ENCODE assay signal across 18 mouse cellular contexts in the genomic region with DNA sequence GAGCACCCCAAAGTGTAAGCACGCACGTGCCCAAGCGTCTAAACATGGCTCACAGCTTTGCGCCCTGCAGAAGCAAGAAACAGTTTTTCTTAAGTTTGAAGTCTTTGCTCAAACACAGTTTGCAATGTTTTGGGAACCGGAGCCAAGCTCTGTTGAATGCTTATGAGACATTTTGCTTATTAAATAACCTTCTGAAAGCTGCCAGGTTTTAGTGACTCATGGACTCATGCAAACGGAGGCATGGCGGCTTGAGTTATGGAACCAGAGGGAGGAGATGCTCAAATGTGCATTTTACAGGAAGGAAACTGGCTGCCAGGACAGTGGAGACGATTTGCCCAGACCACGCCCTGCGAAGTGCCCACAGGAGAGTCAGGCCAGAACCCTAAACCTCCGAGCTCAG.
A peak's percentile ranks its signal among the peaks of the same experiment; 100 is the strongest.
DNase-seq lines count a peak whose midpoint lies in the region; ATAC-seq and TF ChIP-seq lines count a peak whose summit lies in the region.
"Had no signal": no experiment of that assay in that cellular context is flagged by ENCODE, and none has a peak within 500 bp of the region (broad histone marks: within the 10 kb centered on the region; RNA-seq: fewer than 3 reads in every experiment).

No protein-coding gene starts in this region.

- peak; percentile 9 for DNase-seq in forebrain, postnatal 0 days
- DNase-seq in forebrain, embryonic 14.5 days (ENCODE audit: low spot score): no peak
- DNase-seq in layer of hippocampus, adult 18-20 months (ENCODE audit: low spot score in 2 of 2): peak; percentile 4 to 37
- DNase-seq in layer of hippocampus, postnatal 36 days: no peak
- DNase-seq in urinary bladder, postnatal 14 days (ENCODE audit: low spot score): peak; percentile 42
- DNase-seq in urinary bladder, postnatal 4 days (ENCODE audit: low spot score in 2 of 2): no peak
- peak; percentile 19 for DNase-seq in telencephalon, adult 2 months (ENCODE audit: low read depth, low spot score)
- no peak for DNase-seq in T-cell, adult 2 months (ENCODE audit: low spot score)
- DNase-seq: B cell, adult 2 months; cerebellum, adult 9-10 months; liver, embryonic 13.5 days; thymus, postnatal 14 days had no signal

- no peaks in the 10 kb centered on the region for H3K4me1 ChIP-seq in forebrain, postnatal 0 days (ENCODE audit: insufficient read depth)
- no peaks in the 10 kb centered on the region for H3K4me1 ChIP-seq in forebrain, embryonic 14.5 days (ENCODE audit: control insufficient read depth, insufficient read depth, low read length)
- H3K4me1 ChIP-seq: forebrain, embryonic 13.5 days; midbrain, embryonic 10.5 days had no signal

- no peak overlapping the region for H3K9ac ChIP-seq in forebrain, postnatal 0 days
- no peak overlapping the region for H3K9ac ChIP-seq in forebrain, embryonic 14.5 days (ENCODE audit: low read length)
- H3K9ac ChIP-seq: forebrain, embryonic 13.5 days; hindbrain, embryonic 14.5 days; liver, embryonic 13.5 days had no signal

- H3K27me3 ChIP-seq in forebrain, postnatal 0 days (ENCODE audit: insufficient read depth, low read length): no peaks in the 10 kb centered on the region
- no peaks in the 10 kb centered on the region for H3K27me3 ChIP-seq in forebrain, embryonic 14.5 days (replicated peaks; ENCODE audit: control insufficient read depth, insufficient read depth, low read length)
- H3K27me3 ChIP-seq: forebrain, embryonic 13.5 days; liver, embryonic 13.5 days had no signal

- no peak overlapping the region for H3K4me2 ChIP-seq in forebrain, postnatal 0 days (ENCODE audit: low read depth)
- H3K4me2 ChIP-seq in forebrain, embryonic 14.5 days (ENCODE audit: low read length): no peak overlapping the region
- H3K4me2 ChIP-seq: forebrain, embryonic 13.5 days; heart, embryonic 11.5 days; hindbrain, embryonic 14.5 days; liver, embryonic 13.5 days had no signal

- H3K4me3 ChIP-seq in forebrain, postnatal 0 days (ENCODE audit: low read depth, low read length): no peak overlapping the region
- no peak overlapping the region for H3K4me3 ChIP-seq in forebrain, embryonic 14.5 days (ENCODE audit: low read depth, low read length)
- H3K4me3 ChIP-seq: embryonic facial prominence, embryonic 10.5 days; forebrain, embryonic 13.5 days; left cerebral cortex, adult 2 months; liver, embryonic 13.5 days; midbrain, embryonic 10.5 days had no signal

- no peak for ATAC-seq in forebrain, postnatal 0 days
- no peak for ATAC-seq in forebrain, embryonic 14.5 days
- ATAC-seq: forebrain, embryonic 13.5 days had no signal

- 79% methylated on average over 11 of the region's 11 CpGs for WGBS in forebrain, postnatal 0 days
- WGBS in forebrain, embryonic 14.5 days: 93% methylated on average over 11 of the region's 11 CpGs

- no peak overlapping the region for H3K27ac ChIP-seq in forebrain, postnatal 0 days (ENCODE audit: low read depth, low read length)
- no peak overlapping the region for H3K27ac ChIP-seq in forebrain, embryonic 14.5 days (ENCODE audit: low read depth, low read length)
- H3K27ac ChIP-seq: embryonic facial prominence, embryonic 10.5 days; forebrain, embryonic 13.5 days; hindbrain, embryonic 14.5 days; left cerebral cortex, adult 2 months; liver, embryonic 13.5 days; midbrain, embryonic 10.5 days had no signal

- no peaks in the 10 kb centered on the region for H3K36me3 ChIP-seq in forebrain, postnatal 0 days (ENCODE audit: insufficient read depth)
- no peaks in the 10 kb centered on the region for H3K36me3 ChIP-seq in forebrain, embryonic 14.5 days (ENCODE audit: control insufficient read depth, insufficient read depth, low read length)
- H3K36me3 ChIP-seq: embryonic facial prominence, embryonic 10.5 days; liver, embryonic 13.5 days; midbrain, embryonic 10.5 days had no signal

- no peak for TF ChIP-seq CTCF in forebrain, postnatal 0 days (IDR thresholded peaks at IDR 0.05; ENCODE audit: low read depth)

- H3K9me3 ChIP-seq in forebrain, postnatal 0 days (ENCODE audit: low read length): no peaks in the 10 kb centered on the region
- H3K9me3 ChIP-seq in forebrain, embryonic 14.5 days (replicated peaks; ENCODE audit: control insufficient read depth, low read length): no peaks in the 10 kb centered on the region
- H3K9me3 ChIP-seq: embryonic facial prominence, embryonic 10.5 days; forebrain, embryonic 13.5 days; liver, embryonic 13.5 days; midbrain, embryonic 10.5 days had no signal

Comparison
In these comparisons a context has a peak if more than half of its experiments do, and no peak if none do; other contexts are left out.
1. DNase-seq: peak in forebrain, postnatal 0 days (single experiment), layer of hippocampus, adult 18-20 months (2 of 2), urinary bladder, postnatal 14 days (single experiment) and telencephalon, adult 2 months (single experiment); none in forebrain, embryonic 14.5 days (single experiment), layer of hippocampus, postnatal 36 days (0 of 2), urinary bladder, postnatal 4 days (0 of 2) and T-cell, adult 2 months (single experiment).